28 mouse cellular contexts compared by ENCODE assay signal in genomic region chr17:28201982-28202381, GRCm38 (mm10). TPM values are rescaled to one million over a fixed set of nuclear protein-coding genes. Genes with fewer than 3 reads are reported as not detected.
DNase-seq lines count a peak whose midpoint lies in the region; ATAC-seq and TF ChIP-seq lines count a peak whose summit lies in the region.
"Had no signal": no experiment of that assay in that cellular context is flagged by ENCODE, and none has a peak within 500 bp of the region (broad histone marks: within the 10 kb centered on the region; RNA-seq: fewer than 3 reads in every experiment).

No protein-coding gene starts in this region.

- TF ChIP-seq POLR2A in lung, adult 2 months (IDR thresholded peaks at IDR 0.05; ENCODE audit: borderline replicate concordance, extremely low read depth, low read depth, low read length), result no peak

- TF ChIP-seq CTCF in lung, adult 2 months (IDR thresholded peaks at IDR 0.05; ENCODE audit: insufficient read depth, low read length), result no peak

- no peaks in the 10 kb centered on the region for H3K9me3 ChIP-seq in hindbrain, embryonic 13.5 days
- no peaks in the 10 kb centered on the region for H3K9me3 ChIP-seq in hindbrain, embryonic 11.5 days (ENCODE audit: control insufficient read depth, low read length)
- H3K9me3 ChIP-seq in lung, embryonic 15.5 days, result no peaks in the 10 kb centered on the region
- no peaks in the 10 kb centered on the region for H3K9me3 ChIP-seq in midbrain, embryonic 11.5 days (ENCODE audit: control insufficient read depth, low read length)
- no peaks in the 10 kb centered on the region for H3K9me3 ChIP-seq in midbrain, embryonic 13.5 days
- H3K9me3 ChIP-seq: embryonic facial prominence, embryonic 12.5 days; embryonic facial prominence, embryonic 15.5 days; forebrain, embryonic 13.5 days; G1E; heart, embryonic 10.5 days; heart, embryonic 13.5 days had no signal

- no peak overlapping the region for H3K27ac ChIP-seq in hindbrain, embryonic 13.5 days
- no peak overlapping the region for H3K27ac ChIP-seq in hindbrain, embryonic 11.5 days (ENCODE audit: low read depth, low read length)
- no peak overlapping the region for H3K27ac ChIP-seq in lung, embryonic 15.5 days
- no peak overlapping the region for H3K27ac ChIP-seq in midbrain, embryonic 11.5 days (ENCODE audit: low read depth, low read length)
- H3K27ac ChIP-seq in midbrain, embryonic 13.5 days, result no peak overlapping the region
- H3K27ac ChIP-seq: embryonic facial prominence, embryonic 12.5 days; embryonic facial prominence, embryonic 15.5 days; forebrain, embryonic 13.5 days; heart, adult 2 months; heart, embryonic 10.5 days; heart, embryonic 13.5 days; hindbrain, embryonic 14.5 days had no signal

- H3K27me3 ChIP-seq in hindbrain, embryonic 13.5 days, result no peaks in the 10 kb centered on the region
- no peaks in the 10 kb centered on the region for H3K27me3 ChIP-seq in hindbrain, embryonic 11.5 days (ENCODE audit: control insufficient read depth, insufficient read depth, low read length)
- no peaks in the 10 kb centered on the region for H3K27me3 ChIP-seq in lung, embryonic 15.5 days
- H3K27me3 ChIP-seq in midbrain, embryonic 11.5 days (ENCODE audit: control insufficient read depth, insufficient read depth, low read length), result no peaks in the 10 kb centered on the region
- H3K27me3 ChIP-seq in midbrain, embryonic 13.5 days, result no peaks in the 10 kb centered on the region
- H3K27me3 ChIP-seq: CH12.LX; embryonic facial prominence, embryonic 12.5 days; embryonic facial prominence, embryonic 15.5 days; forebrain, embryonic 13.5 days; heart, embryonic 13.5 days; Patski had no signal

- no peak for DNase-seq in hindbrain, embryonic 11.5 days (ENCODE audit: low spot score)
- DNase-seq in lung, adult 2 months, result no peak
- peak; percentile 45 for DNase-seq in midbrain, embryonic 11.5 days (ENCODE audit: low spot score, missing footprints)
- DNase-seq in thymus, postnatal 0 days (ENCODE audit: low spot score), result no peak
- DNase-seq: adrenal gland, postnatal 10 days; B cell, adult 2 months; cerebellum, adult 11 months; cerebellum, adult 2 months; cerebellum, adult 9-11 months; cerebellum, postnatal 25 days; gastrocnemius, postnatal 10 days; gastrocnemius, postnatal 36 days; heart, adult 2 months; heart, postnatal 14 days; heart, postnatal 4 days had no signal

- H3K4me2 ChIP-seq in hindbrain, embryonic 13.5 days, result no peak overlapping the region
- H3K4me2 ChIP-seq in hindbrain, embryonic 11.5 days (replicated peaks; ENCODE audit: low read depth, low read length), result no peak overlapping the region
- no peak overlapping the region for H3K4me2 ChIP-seq in lung, embryonic 15.5 days
- no peak overlapping the region for H3K4me2 ChIP-seq in midbrain, embryonic 11.5 days
- H3K4me2 ChIP-seq in midbrain, embryonic 13.5 days (replicated peaks), result no peak overlapping the region
- H3K4me2 ChIP-seq: embryonic facial prominence, embryonic 12.5 days; embryonic facial prominence, embryonic 15.5 days; forebrain, embryonic 13.5 days; heart, embryonic 13.5 days; hindbrain, embryonic 14.5 days had no signal

- no peak overlapping the region for H3K4me3 ChIP-seq in hindbrain, embryonic 13.5 days
- H3K4me3 ChIP-seq in hindbrain, embryonic 11.5 days (ENCODE audit: low read depth, low read length), result no peak overlapping the region
- no peak overlapping the region for H3K4me3 ChIP-seq in lung, embryonic 15.5 days
- H3K4me3 ChIP-seq in lung, adult 2 months (replicated peaks; ENCODE audit: extremely low read depth, low read depth, low read length), result no peak overlapping the region
- no peak overlapping the region for H3K4me3 ChIP-seq in midbrain, embryonic 11.5 days (ENCODE audit: low read depth, low read length)
- no peak overlapping the region for H3K4me3 ChIP-seq in midbrain, embryonic 13.5 days (replicated peaks)
- H3K4me3 ChIP-seq: embryonic facial prominence, embryonic 12.5 days; embryonic facial prominence, embryonic 15.5 days; forebrain, embryonic 13.5 days; heart, adult 2 months; heart, embryonic 10.5 days; heart, embryonic 13.5 days had no signal

- H3K9ac ChIP-seq in hindbrain, embryonic 13.5 days, result peak overlapping the region; percentile 24; the same call in 1 of the 2 replicates
- no peak overlapping the region for H3K9ac ChIP-seq in hindbrain, embryonic 11.5 days (ENCODE audit: low read depth, low read length)
- H3K9ac ChIP-seq in lung, embryonic 15.5 days, result no peak overlapping the region
- no peak overlapping the region for H3K9ac ChIP-seq in midbrain, embryonic 11.5 days (ENCODE audit: low read length)
- no peak overlapping the region for H3K9ac ChIP-seq in midbrain, embryonic 13.5 days (replicated peaks)
- H3K9ac ChIP-seq: embryonic facial prominence, embryonic 12.5 days; embryonic facial prominence, embryonic 15.5 days; forebrain, embryonic 13.5 days; heart, embryonic 13.5 days; hindbrain, embryonic 14.5 days had no signal

- H3K4me1 ChIP-seq in hindbrain, embryonic 13.5 days (replicated peaks), result peaks cover 7% of the 10 kb centered on the region
- H3K4me1 ChIP-seq in hindbrain, embryonic 11.5 days (replicated peaks; ENCODE audit: control insufficient read depth, insufficient read depth, low read length), result no peaks in the 10 kb centered on the region
- peaks cover 11% of the 10 kb centered on the region; the same call in 1 of the 2 replicates for H3K4me1 ChIP-seq in lung, embryonic 15.5 days
- H3K4me1 ChIP-seq in lung, adult 2 months (ENCODE audit: control insufficient read depth, insufficient read depth, low read length), result no peaks in the 10 kb centered on the region
- H3K4me1 ChIP-seq in midbrain, embryonic 11.5 days (ENCODE audit: control insufficient read depth, insufficient read depth, low read length), result no peaks in the 10 kb centered on the region
- no peaks in the 10 kb centered on the region for H3K4me1 ChIP-seq in midbrain, embryonic 13.5 days (replicated peaks)
- H3K4me1 ChIP-seq: forebrain, embryonic 13.5 days had no signal

- WGBS in hindbrain, embryonic 13.5 days, result 80% methylated on average over 14 of the region's 14 CpGs
- WGBS in hindbrain, embryonic 11.5 days, result 81% methylated on average over 14 of the region's 14 CpGs
- WGBS in lung, embryonic 15.5 days, result 62% methylated on average over 14 of the region's 14 CpGs
- 77% methylated on average over 14 of the region's 14 CpGs for WGBS in lung, adult 2 months
- WGBS in midbrain, embryonic 11.5 days, result 85% methylated on average over 14 of the region's 14 CpGs
- WGBS in midbrain, embryonic 13.5 days, result 89% methylated on average over 14 of the region's 14 CpGs

- no peak for ATAC-seq in hindbrain, embryonic 13.5 days (ENCODE audit: low FRiP score)
- no peak for ATAC-seq in hindbrain, embryonic 11.5 days (ENCODE audit: low FRiP score)
- peak; percentile 66; the same call in 1 of the 2 replicates for ATAC-seq in lung, embryonic 15.5 days (ENCODE audit: borderline replicate concordance, extremely low read depth, low FRiP score, low TSS enrichment)
- ATAC-seq in midbrain, embryonic 11.5 days (ENCODE audit: low FRiP score), result no peak
- ATAC-seq in midbrain, embryonic 13.5 days, result no peak
- ATAC-seq: forebrain, embryonic 13.5 days; forebrain, embryonic 16.5 days; Patski had no signal

- peaks cover 81% of the 10 kb centered on the region for H3K36me3 ChIP-seq in hindbrain, embryonic 13.5 days
- 0 out of 2 replicates have a peak, but pooled peaks cover 3% of the 10 kb centered on the region for H3K36me3 ChIP-seq in hindbrain, embryonic 11.5 days (ENCODE audit: control insufficient read depth, insufficient read depth, low read length)
- peaks cover 52% of the 10 kb centered on the region; the same call in 1 of the 2 replicates for H3K36me3 ChIP-seq in lung, embryonic 15.5 days
- H3K36me3 ChIP-seq in midbrain, embryonic 11.5 days (ENCODE audit: control insufficient read depth, insufficient read depth, low read length), result peaks cover 21% of the 10 kb centered on the region
- H3K36me3 ChIP-seq in midbrain, embryonic 13.5 days, result peaks cover 75% of the 10 kb centered on the region

RNA-seq across cellular contexts. Expression of gene Def6, which starts 5.6 kb away (rescaled TPM):
- polyA plus RNA-seq in hindbrain, embryonic 13.5 days (2015; fragmentation: Nextera tagmentation; extraction: Ambion mirVana), result 5.8 and 6.6 TPM in 2 replicates
- polyA plus RNA-seq in hindbrain, embryonic 11.5 days (2014; fragmentation: Nextera tagmentation; extraction: Ambion mirVana), result 1.8 and 2.9 TPM in 2 replicates
- 4.5 and 7.8 TPM in 2 replicates for polyA plus RNA-seq in lung, embryonic 15.5 days (2015; fragmentation: Nextera tagmentation; extraction: Ambion mirVana)
- 15.2 and 22.0 TPM in 2 replicates for polyA plus RNA-seq in lung, adult 2 months (2012; rRNA removed)
- polyA plus RNA-seq in midbrain, embryonic 11.5 days (2014; fragmentation: Nextera tagmentation; extraction: Ambion mirVana), result 1.7 and 1.8 TPM in 2 replicates
- 4.5 and 5.6 TPM in 2 replicates for polyA plus RNA-seq in midbrain, embryonic 13.5 days (2015; fragmentation: Nextera tagmentation; extraction: Ambion mirVana)
- 201 and 234 TPM in 2 replicates for polyA plus RNA-seq in thymus, postnatal 0 days (2015; fragmentation: Nextera tagmentation; extraction: Ambion mirVana)

RNA-seq across cellular contexts. Expression of gene Zfp523, which starts 25.1 kb away (rescaled TPM):
- polyA plus RNA-seq in hindbrain, embryonic 13.5 days (2015; fragmentation: Nextera tagmentation; extraction: Ambion mirVana), result 40.2 and 41.6 TPM in 2 replicates
- 27.6 and 29.5 TPM in 2 replicates for polyA plus RNA-seq in hindbrain, embryonic 11.5 days (2014; fragmentation: Nextera tagmentation; extraction: Ambion mirVana)
- polyA plus RNA-seq in lung, embryonic 15.5 days (2015; fragmentation: Nextera tagmentation; extraction: Ambion mirVana), result 39.1 and 41.8 TPM in 2 replicates
- 69.0 and 75.8 TPM in 2 replicates for polyA plus RNA-seq in lung, adult 2 months (2012; rRNA removed)
- polyA plus RNA-seq in midbrain, embryonic 11.5 days (2014; fragmentation: Nextera tagmentation; extraction: Ambion mirVana), result 24.6 and 30.2 TPM in 2 replicates
- 44.2 and 45.6 TPM in 2 replicates for polyA plus RNA-seq in midbrain, embryonic 13.5 days (2015; fragmentation: Nextera tagmentation; extraction: Ambion mirVana)
- 15.0 and 17.8 TPM in 2 replicates for polyA plus RNA-seq in thymus, postnatal 0 days (2015; fragmentation: Nextera tagmentation; extraction: Ambion mirVana)

RNA-seq across cellular contexts. Expression of gene Ppard, which starts 30.5 kb away (rescaled TPM):
- 1.5 and 2.1 TPM in 2 replicates for polyA plus RNA-seq in hindbrain, embryonic 13.5 days (2015; fragmentation: Nextera tagmentation; extraction: Ambion mirVana)
- 1.7 and 3.5 TPM in 2 replicates for polyA plus RNA-seq in hindbrain, embryonic 11.5 days (2014; fragmentation: Nextera tagmentation; extraction: Ambion mirVana)
- 2.1 and 2.9 TPM in 2 replicates for polyA plus RNA-seq in lung, embryonic 15.5 days (2015; fragmentation: Nextera tagmentation; extraction: Ambion mirVana)
- polyA plus RNA-seq in lung, adult 2 months (2012; rRNA removed), result 33.3 and 41.7 TPM in 2 replicates
- polyA plus RNA-seq in midbrain, embryonic 11.5 days (2014; fragmentation: Nextera tagmentation; extraction: Ambion mirVana), result 1.7 and 1.8 TPM in 2 replicates
- polyA plus RNA-seq in midbrain, embryonic 13.5 days (2015; fragmentation: Nextera tagmentation; extraction: Ambion mirVana), result 0.84 and 1.4 TPM in 2 replicates
- 2.3 and 3.0 TPM in 2 replicates for polyA plus RNA-seq in thymus, postnatal 0 days (2015; fragmentation: Nextera tagmentation; extraction: Ambion mirVana)
